Mouse (Mus musculus): Measurements from ENCODE around the gene Tespa1.
"Not testable (repeated sequence)": the region's sequence is repeated elsewhere in the genome, so short reads cannot be mapped to it uniquely, and the experiment has no call there.

The Tespa1 gene

GRCm38 (mm10) chr10:130322637-130323036, at the start of gene Tespa1:
Gene Tespa1 (plus strand): TSS chr10:130322870.
- DNase-seq: no peak

- DNase-seq: no peak
These were observed 46.9 kb upstream of the Tespa1 start for GRCm38 (mm10) chr10:130275759-130276158.

- DNase-seq: no peak
These were observed 46.2 kb upstream of the Tespa1 start for GRCm38 (mm10) chr10:130276496-130276895.

- no peak for DNase-seq
These were observed 42.6 kb upstream of the Tespa1 start, which contains the start of gene Neurod4 for GRCm38 (mm10) chr10:130280066-130280465. Gene Neurod4 (minus strand): TSS chr10:130280240.

GRCm38 (mm10) chr10:130281982-130282449, 40.7 kb upstream of the Tespa1 start:
- DNase-seq: no peak

GRCm38 (mm10) chr10:130287201-130287600, 35.5 kb upstream of the Tespa1 start:
- DNase-seq: no peak

- no peak for DNase-seq
These were observed 34.7 kb upstream of the Tespa1 start for GRCm38 (mm10) chr10:130288007-130288406.

- DNase-seq: no peak
These were observed 28.8 kb upstream of the Tespa1 start for GRCm38 (mm10) chr10:130293741-130294408.

GRCm38 (mm10) chr10:130298748-130299147, 23.9 kb upstream of the Tespa1 start:
- not testable (repeated sequence) for DNase-seq

GRCm38 (mm10) chr10:130304138-130304537, 18.5 kb upstream of the Tespa1 start:
- DNase-seq: not testable (repeated sequence)

- no peak for DNase-seq
These were observed 11.0 kb upstream of the Tespa1 start for GRCm38 (mm10) chr10:130311534-130312227.

GRCm38 (mm10) chr10:130313531-130313930, 9.1 kb upstream of the Tespa1 start:
- no peak for DNase-seq

GRCm38 (mm10) chr10:130314110-130314829, 8.4 kb upstream of the Tespa1 start:
- DNase-seq: no peak

- DNase-seq: no peak
These were observed 6.8 kb upstream of the Tespa1 start for GRCm38 (mm10) chr10:130315846-130316245.

- DNase-seq: no peak
These were observed 4.0 kb upstream of the Tespa1 start for GRCm38 (mm10) chr10:130318720-130319119.

GRCm38 (mm10) chr10:130320715-130321114, 2.0 kb upstream of the Tespa1 start:
- DNase-seq: no peak

GRCm38 (mm10) chr10:130322062-130322461, 608 bp upstream of the Tespa1 start:
- no peak for DNase-seq

- no peak for DNase-seq
These were observed 1.6 kb downstream of the Tespa1 start for GRCm38 (mm10) chr10:130324243-130324642.

GRCm38 (mm10) chr10:130330711-130331110, 8.0 kb downstream of the Tespa1 start:
- no peak for DNase-seq

- DNase-seq: no peak
These were observed 13.7 kb downstream of the Tespa1 start for GRCm38 (mm10) chr10:130336385-130336784.

GRCm38 (mm10) chr10:130337581-130337980, 14.9 kb downstream of the Tespa1 start:
- DNase-seq: no peak

- DNase-seq: not testable (repeated sequence)
These were observed 17.4 kb downstream of the Tespa1 start for GRCm38 (mm10) chr10:130340050-130340449.

GRCm38 (mm10) chr10:130344056-130344455, 21.4 kb downstream of the Tespa1 start:
- DNase-seq: no peak

Measured in kidney, adult 18-20 months (tissue).